In the genomic region with DNA sequence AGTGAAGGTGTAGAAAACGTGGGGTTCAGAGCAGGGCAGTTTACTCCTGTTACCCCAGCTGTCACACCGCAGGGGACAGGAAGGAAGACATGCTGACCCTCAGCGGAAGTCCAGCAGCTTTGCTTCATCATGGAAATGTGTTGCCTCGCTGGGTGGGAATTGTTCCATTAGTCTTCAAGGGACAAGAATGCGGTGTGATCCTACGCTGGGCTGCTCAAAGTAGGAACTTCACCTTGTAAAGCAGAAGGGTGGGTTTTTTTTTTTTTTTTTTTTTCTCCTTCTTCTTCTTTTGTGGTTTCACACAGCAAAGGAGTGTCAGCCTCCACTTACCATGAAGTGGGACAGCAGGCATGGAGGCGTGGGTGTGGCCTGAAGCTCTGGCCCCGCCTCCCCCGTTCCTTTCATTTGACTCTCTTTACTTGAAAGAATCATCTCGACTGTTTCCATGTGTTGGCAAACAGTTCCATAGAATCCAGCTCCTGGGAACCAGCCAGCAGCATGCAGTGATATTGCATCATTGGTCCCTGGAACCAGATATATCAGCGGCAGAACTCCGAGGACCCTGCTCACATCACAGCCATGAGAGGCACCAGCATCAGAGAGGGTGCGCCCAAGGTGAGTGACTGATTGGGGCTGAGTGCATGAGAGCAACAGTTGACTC, we compare ENCODE assay signal across 9 mouse cellular contexts. TPM values are rescaled to one million over a fixed set of nuclear protein-coding genes. Genes with fewer than 3 reads are reported as not detected.
DNase-seq lines count a peak whose midpoint lies in the region; ATAC-seq and TF ChIP-seq lines count a peak whose summit lies in the region.
"Had no signal": no experiment of that assay in that cellular context is flagged by ENCODE, and none has a peak within 500 bp of the region (broad histone marks: within the 10 kb centered on the region; RNA-seq: fewer than 3 reads in every experiment).

Gene Cass4 (plus strand): TSS at position 404 of the 661 bp plus-strand sequence.

- H3K27me3 ChIP-seq in heart, embryonic 11.5 days (ENCODE audit: control insufficient read depth, insufficient read depth, low read length), result no peaks in the 10 kb centered on the region
- H3K27me3 ChIP-seq in midbrain, postnatal 0 days (ENCODE audit: insufficient read depth, low read length), result no peaks in the 10 kb centered on the region
- H3K27me3 ChIP-seq in forebrain, embryonic 12.5 days, result no peaks in the 10 kb centered on the region
- H3K27me3 ChIP-seq in neural tube, embryonic 15.5 days (replicated peaks), result no peaks in the 10 kb centered on the region

- H3K4me3 ChIP-seq in left cerebral cortex, adult 2 months, result no peak within 1 kb of the TSS
- H3K4me3 ChIP-seq in heart, embryonic 11.5 days (ENCODE audit: low read depth, low read length), result no peak within 1 kb of the TSS
- H3K4me3 ChIP-seq in midbrain, postnatal 0 days (ENCODE audit: low read depth, low read length), result no peak within 1 kb of the TSS
- no peak within 1 kb of the TSS for H3K4me3 ChIP-seq in forebrain, embryonic 12.5 days (replicated peaks)
- H3K4me3 ChIP-seq in neural tube, embryonic 15.5 days (replicated peaks), result no peak within 1 kb of the TSS

- H3K27ac ChIP-seq in left cerebral cortex, adult 2 months, result peak within 1 kb of the TSS; percentile 53; the same call in 1 of the 2 replicates
- no peak within 1 kb of the TSS for H3K27ac ChIP-seq in heart, embryonic 11.5 days (ENCODE audit: low read depth, low read length)
- no peak within 1 kb of the TSS for H3K27ac ChIP-seq in midbrain, postnatal 0 days (ENCODE audit: low read depth, low read length)
- H3K27ac ChIP-seq in forebrain, embryonic 12.5 days, result no peak within 1 kb of the TSS
- no peak within 1 kb of the TSS for H3K27ac ChIP-seq in neural tube, embryonic 15.5 days (replicated peaks)

- H3K9me3 ChIP-seq in heart, embryonic 11.5 days (replicated peaks; ENCODE audit: control insufficient read depth, low read length), result no peaks in the 10 kb centered on the region
- H3K9me3 ChIP-seq in midbrain, postnatal 0 days (ENCODE audit: low read length), result no peaks in the 10 kb centered on the region
- no peaks in the 10 kb centered on the region for H3K9me3 ChIP-seq in forebrain, embryonic 12.5 days
- H3K9me3 ChIP-seq in neural tube, embryonic 15.5 days (replicated peaks), result no peaks in the 10 kb centered on the region

- no peak for TF ChIP-seq CTCF in left cerebral cortex, adult 2 months (IDR thresholded peaks at IDR 0.05)
- TF ChIP-seq CTCF in midbrain, postnatal 0 days (IDR thresholded peaks at IDR 0.05), result no peak

- ATAC-seq in heart, embryonic 11.5 days (replicated peaks; ENCODE audit: insufficient number of reproducible peaks, low FRiP score, low TSS enrichment), result no peak
- no peak for ATAC-seq in midbrain, postnatal 0 days (ENCODE audit: low FRiP score)
- no peak for ATAC-seq in forebrain, embryonic 12.5 days (ENCODE audit: low FRiP score)
- ATAC-seq in neural tube, embryonic 15.5 days (ENCODE audit: low FRiP score), result no peak

- DNase-seq in left cerebral cortex, adult 2 months (ENCODE audit: extremely low spot score in 1 of 2, low spot score in 2 of 2), result no peak
- no peak for DNase-seq in left cerebral cortex, postnatal 36 days (ENCODE audit: low spot score in 2 of 2)
- peak; percentile 68 for DNase-seq in lung, postnatal 10 days
- peak; percentile 71 for DNase-seq in thymus, postnatal 25 days
- no peak for DNase-seq in midbrain, postnatal 0 days (ENCODE audit: low spot score)

- H3K4me2 ChIP-seq in heart, embryonic 11.5 days, result peak within 1 kb of the TSS; percentile 46
- no peak within 1 kb of the TSS for H3K4me2 ChIP-seq in midbrain, postnatal 0 days (ENCODE audit: low read depth, low read length, poor library complexity, severe bottlenecking)
- no peak within 1 kb of the TSS for H3K4me2 ChIP-seq in forebrain, embryonic 12.5 days
- H3K4me2 ChIP-seq in neural tube, embryonic 15.5 days, result no peak within 1 kb of the TSS

- intact Hi-C loops in left cerebral cortex, adult 2 months (cut with DNase I), result loop anchor here (5.0 kb wide), 1 partner anchor 44 kb away; no protein-coding TSS in a partner anchor
- intact Hi-C loops in left cerebral cortex, postnatal 36 days (cut with DNase I), result no loop called here

- H3K9ac ChIP-seq in heart, embryonic 11.5 days (ENCODE audit: low read depth, low read length), result no peak within 1 kb of the TSS
- H3K9ac ChIP-seq in midbrain, postnatal 0 days (replicated peaks; ENCODE audit: low read length, poor library complexity, severe bottlenecking), result no peak within 1 kb of the TSS
- no peak within 1 kb of the TSS for H3K9ac ChIP-seq in forebrain, embryonic 12.5 days
- H3K9ac ChIP-seq in neural tube, embryonic 15.5 days (replicated peaks), result no peak within 1 kb of the TSS

- 18% methylated on average over 13 of the region's 13 CpGs for WGBS in heart, embryonic 11.5 days (ENCODE audit: insufficient replicate concordance)
- 45% methylated on average over 13 of the region's 13 CpGs for WGBS in midbrain, postnatal 0 days
- WGBS in forebrain, embryonic 12.5 days, result 51% methylated on average over 13 of the region's 13 CpGs
- WGBS in neural tube, embryonic 15.5 days, result 37% methylated on average over 13 of the region's 13 CpGs

- H3K36me3 ChIP-seq in heart, embryonic 11.5 days (ENCODE audit: control insufficient read depth, insufficient read depth, low read length), result no peaks in the 10 kb centered on the region
- no peaks in the 10 kb centered on the region for H3K36me3 ChIP-seq in midbrain, postnatal 0 days (ENCODE audit: insufficient read depth, low read length)
- no peaks in the 10 kb centered on the region for H3K36me3 ChIP-seq in forebrain, embryonic 12.5 days (replicated peaks)
- no peaks in the 10 kb centered on the region for H3K36me3 ChIP-seq in neural tube, embryonic 15.5 days

- no peaks in the 10 kb centered on the region for H3K4me1 ChIP-seq in heart, embryonic 11.5 days (ENCODE audit: control insufficient read depth, insufficient read depth, low read length)
- H3K4me1 ChIP-seq in midbrain, postnatal 0 days (ENCODE audit: insufficient read depth, low read length), result no peaks in the 10 kb centered on the region
- no peaks in the 10 kb centered on the region for H3K4me1 ChIP-seq in forebrain, embryonic 12.5 days
- H3K4me1 ChIP-seq in neural tube, embryonic 15.5 days, result no peaks in the 10 kb centered on the region

RNA-seq across cellular contexts. Expression of gene Cass4, which starts in this region (rescaled TPM):
- under 1 TPM; 0.16 to 0.43 TPM for total RNA-seq in left cerebral cortex, adult 2 months (2021)
- total RNA-seq in left cerebral cortex, postnatal 36 days (2021), result under 1 TPM; 0.39 to 0.52 TPM
- 0.89 and 0.94 TPM in 2 replicates for polyA plus RNA-seq in heart, embryonic 11.5 days (2014; fragmentation: Nextera tagmentation; extraction: Ambion mirVana)
- total RNA-seq in midbrain, postnatal 0 days (2014; rRNA removed), result 0.05 and 0.52 TPM in 2 replicates
- 0.07 and 0.11 TPM in 2 replicates for polyA plus RNA-seq in midbrain, postnatal 0 days (2015; fragmentation: Nextera tagmentation; extraction: Ambion mirVana)
- 0.17 and 0.18 TPM in 2 replicates for polyA plus RNA-seq in forebrain, embryonic 12.5 days (2016; fragmentation: Nextera tagmentation; extraction: Ambion mirVana)
- 0.17 and 1.1 TPM in 2 replicates for polyA plus RNA-seq in neural tube, embryonic 15.5 days (2015; fragmentation: Nextera tagmentation; extraction: Ambion mirVana)
- total RNA-seq: liver, adult 2 months had no signal
- polyA plus RNA-seq: liver, adult 2 months had no signal

Comparison
In these comparisons a context has a peak if more than half of its experiments do, and no peak if none do; other contexts are left out.
1. DNase-seq: peak in lung, postnatal 10 days (single experiment) and thymus, postnatal 25 days (single experiment); none in left cerebral cortex, adult 2 months (0 of 2), left cerebral cortex, postnatal 36 days (0 of 2) and midbrain, postnatal 0 days (single experiment).